Mouse (Mus musculus): ENCODE results near the gene Ptpn23. TPM values are rescaled to one million over a fixed set of nuclear protein-coding genes. Genes with fewer than 3 reads are reported as not detected.

The Ptpn23 gene
- polyA plus RNA-seq (2015; fragmentation: Nextera tagmentation; extraction: Ambion mirVana): 24.6 and 25.8 TPM in 2 replicates

DNA sequence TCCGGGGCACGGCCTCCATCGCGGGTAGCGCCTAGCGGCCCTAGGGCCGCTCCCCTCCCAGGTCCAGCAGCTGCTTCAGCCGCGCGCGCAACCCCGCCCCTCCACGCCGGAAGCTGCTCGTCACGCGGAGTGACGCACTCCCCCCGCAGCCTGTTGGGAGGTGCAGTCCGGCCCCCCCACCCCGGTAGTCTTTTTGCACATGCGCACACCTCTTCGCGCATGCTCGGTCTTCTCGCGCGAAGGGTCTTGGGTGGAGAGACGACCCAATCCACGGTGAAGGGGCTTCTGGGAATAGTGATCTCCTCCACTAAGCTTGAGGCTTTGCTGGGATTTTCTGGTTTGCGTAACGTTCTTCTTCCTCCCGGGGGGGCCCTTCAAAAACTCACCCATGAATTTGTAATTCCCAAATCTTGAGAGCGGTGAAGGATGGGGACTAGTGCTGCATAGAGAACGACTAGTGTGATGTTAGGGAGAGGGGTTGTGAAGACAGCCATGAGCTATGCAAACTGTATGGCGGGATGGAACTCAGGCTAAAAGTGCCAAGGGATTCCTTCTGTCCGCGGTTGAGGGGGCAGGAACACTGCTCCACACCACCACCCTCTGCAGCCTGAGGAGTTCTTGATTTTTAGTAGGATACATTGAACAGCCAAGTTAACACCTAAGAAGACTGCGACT lies at the start of gene Ptpn23:
TSS of gene Ptpn23 (minus strand) at position 115 of the 675 bp plus-strand sequence.
- Histone ChIP-seq H3K27me3 (replicated peaks) (no peaks in the 10 kb centered on the region), H3K4me1 (peaks cover 28% of the 10 kb centered on the region), H3K27ac (replicated peaks) (peak within 1 kb of the TSS; percentile 89), H3K36me3 (no peaks in the 10 kb centered on the region; the same call in 1 of the 2 replicates), H3K4me2 (peak within 1 kb of the TSS; percentile 94), H3K9me3 (replicated peaks) (no peaks in the 10 kb centered on the region), H3K4me3 (replicated peaks) (peak within 1 kb of the TSS; percentile 83), H3K9ac (replicated peaks) (peak within 1 kb of the TSS; percentile 91)
- under 1% methylated on average over 39 of the region's 39 CpGs for WGBS
- peak; percentile 95 for ATAC-seq (ENCODE audit: low FRiP score)

DNA sequence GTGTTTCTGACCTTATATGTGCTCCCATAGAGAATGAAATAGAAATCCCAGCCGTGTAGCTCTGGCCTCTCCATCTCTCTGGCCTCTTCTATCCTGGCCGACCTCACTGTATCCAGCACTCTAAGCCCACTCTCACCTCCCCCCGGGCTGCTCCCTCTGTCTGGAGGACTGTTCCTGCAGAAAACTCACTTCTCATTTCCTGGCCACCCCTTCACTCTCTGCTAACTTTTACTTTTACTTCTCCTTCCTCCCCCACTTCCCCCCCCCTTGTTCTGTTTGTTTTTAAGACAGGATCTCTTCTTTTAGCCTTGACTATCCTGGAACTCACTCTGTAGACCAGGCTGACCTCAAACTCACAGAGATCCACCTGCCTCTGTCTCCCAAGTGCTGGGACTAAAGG lies 44.5 kb upstream of the Ptpn23 start:
- no peak overlapping the region for H3K27ac ChIP-seq (replicated peaks)
- no peaks in the 10 kb centered on the region for H3K27me3 ChIP-seq (replicated peaks)
- H3K9ac ChIP-seq (replicated peaks): no peak overlapping the region
- 92% methylated on average over 3 of the region's 3 CpGs for WGBS
- H3K4me3 ChIP-seq (replicated peaks): no peak overlapping the region
- no peaks in the 10 kb centered on the region for H3K9me3 ChIP-seq (replicated peaks)
- no peak overlapping the region for H3K4me2 ChIP-seq
- H3K4me1 ChIP-seq: peaks cover 4% of the 10 kb centered on the region; the same call in 1 of the 2 replicates
- H3K36me3 ChIP-seq: peaks cover 15% of the 10 kb centered on the region
- ATAC-seq (ENCODE audit: low FRiP score): no peak

DNA sequence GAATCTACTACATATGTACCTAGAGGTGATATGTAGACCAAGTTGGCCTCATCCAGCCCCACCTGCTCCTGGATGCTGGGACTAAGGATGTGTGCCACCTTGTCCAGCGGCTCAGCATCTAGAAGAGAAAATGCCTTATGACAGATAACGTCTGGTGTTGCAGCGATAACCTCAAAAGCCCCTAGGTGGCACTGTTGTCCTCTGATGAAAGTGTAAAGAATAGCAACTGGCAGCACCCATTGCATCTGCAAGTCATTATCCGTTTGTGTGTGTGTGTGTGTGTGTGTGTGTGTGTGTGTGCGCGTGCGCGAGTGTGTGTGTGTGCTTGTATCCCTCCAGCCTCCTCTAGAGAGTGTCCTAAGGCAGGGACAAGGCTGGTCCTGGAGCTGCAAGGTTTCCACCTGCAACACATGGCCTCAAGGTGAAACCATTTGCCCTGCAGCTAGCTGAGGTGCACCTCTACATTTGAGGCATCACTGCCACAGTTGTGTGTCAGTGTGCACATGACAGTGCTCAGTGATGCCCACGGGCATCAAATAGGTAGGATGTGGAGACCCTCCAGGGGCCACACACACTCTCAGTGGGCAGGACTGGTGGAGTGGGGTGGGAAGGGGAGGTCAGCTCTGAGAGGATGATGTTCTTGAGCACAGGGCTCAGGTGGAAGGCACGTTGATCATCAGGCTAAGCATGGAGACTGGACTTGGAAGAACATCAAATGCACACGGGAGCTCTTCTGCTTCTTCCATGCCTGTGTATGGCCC lies 41.0 kb upstream of the Ptpn23 start:
- 27% methylated on average over 11 of the region's 11 CpGs for WGBS
- peak; percentile 86 for ATAC-seq (ENCODE audit: low FRiP score)
- Histone ChIP-seq H3K9me3 (replicated peaks) (no peaks in the 10 kb centered on the region), H3K9ac (replicated peaks) (no peak overlapping the region), H3K4me3 (replicated peaks) (no peak overlapping the region), H3K4me2 (no peak overlapping the region), H3K36me3 (peaks cover 28% of the 10 kb centered on the region), H3K27ac (replicated peaks) (0 out of 2 replicates have a peak overlapping the region, but pooled peaks have one; percentile 33), H3K27me3 (replicated peaks) (no peaks in the 10 kb centered on the region), H3K4me1 (peaks cover 4% of the 10 kb centered on the region; the same call in 1 of the 2 replicates)

DNA sequence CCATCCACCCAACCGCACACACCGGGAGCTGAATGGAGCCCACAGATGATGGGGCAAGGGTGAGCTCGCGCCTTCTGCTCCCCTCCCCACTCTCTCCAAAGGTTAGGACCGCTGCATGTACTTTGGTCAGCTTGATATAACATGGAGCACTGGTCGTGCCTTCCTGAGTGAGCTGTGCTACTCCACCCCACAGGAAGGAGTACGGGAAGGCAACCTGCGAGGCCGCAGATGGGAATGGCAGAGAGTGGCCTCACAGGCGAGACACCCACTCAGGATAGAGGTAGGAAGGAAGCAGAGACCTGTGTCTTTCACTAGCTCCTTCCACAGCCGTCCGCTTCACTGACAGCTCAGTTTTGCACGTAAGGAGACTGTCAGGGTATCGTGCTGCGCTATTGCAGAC lies 40.3 kb upstream of the Ptpn23 start:
- 89% methylated on average over 15 of the region's 15 CpGs for WGBS
- peaks cover 28% of the 10 kb centered on the region for H3K36me3 ChIP-seq
- H3K4me1 ChIP-seq: peaks cover 4% of the 10 kb centered on the region; the same call in 1 of the 2 replicates
- no peak overlapping the region for H3K9ac ChIP-seq (replicated peaks)
- ATAC-seq (ENCODE audit: low FRiP score): no peak
- no peak overlapping the region for H3K4me3 ChIP-seq (replicated peaks)
- no peaks in the 10 kb centered on the region for H3K27me3 ChIP-seq (replicated peaks)
- no peak overlapping the region for H3K4me2 ChIP-seq
- no peaks in the 10 kb centered on the region for H3K9me3 ChIP-seq (replicated peaks)
- no peak overlapping the region for H3K27ac ChIP-seq (replicated peaks)

DNA sequence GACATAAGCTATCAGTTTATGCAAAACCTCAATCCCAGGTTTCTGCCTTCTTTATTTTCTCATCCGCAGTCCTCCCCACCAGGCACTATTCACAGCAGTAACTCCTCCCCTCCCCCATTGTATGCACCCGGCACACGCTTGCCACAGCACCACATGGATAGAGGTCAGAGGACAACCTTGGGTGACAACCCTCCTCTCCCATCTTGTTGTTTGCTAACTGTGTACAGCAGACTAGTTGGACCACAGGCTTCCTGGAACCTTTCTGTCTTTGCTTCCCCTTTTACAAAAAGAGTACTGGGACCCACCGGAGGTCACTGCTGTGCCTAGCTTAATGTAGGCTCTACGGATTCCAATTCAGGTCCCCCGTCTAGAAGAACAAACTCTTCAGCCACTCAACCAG lies 32.5 kb upstream of the Ptpn23 start:
- peaks cover 30% of the 10 kb centered on the region for H3K36me3 ChIP-seq
- no peak for ATAC-seq (ENCODE audit: low FRiP score)
- no peaks in the 10 kb centered on the region for H3K4me1 ChIP-seq
- H3K27me3 ChIP-seq (replicated peaks): no peaks in the 10 kb centered on the region
- H3K27ac ChIP-seq (replicated peaks): no peak overlapping the region
- H3K4me3 ChIP-seq (replicated peaks): no peak overlapping the region
- no peaks in the 10 kb centered on the region for H3K9me3 ChIP-seq (replicated peaks)
- no peak overlapping the region for H3K4me2 ChIP-seq
- H3K9ac ChIP-seq (replicated peaks): no peak overlapping the region
- WGBS: 77% methylated on average over 6 of the region's 6 CpGs

DNA sequence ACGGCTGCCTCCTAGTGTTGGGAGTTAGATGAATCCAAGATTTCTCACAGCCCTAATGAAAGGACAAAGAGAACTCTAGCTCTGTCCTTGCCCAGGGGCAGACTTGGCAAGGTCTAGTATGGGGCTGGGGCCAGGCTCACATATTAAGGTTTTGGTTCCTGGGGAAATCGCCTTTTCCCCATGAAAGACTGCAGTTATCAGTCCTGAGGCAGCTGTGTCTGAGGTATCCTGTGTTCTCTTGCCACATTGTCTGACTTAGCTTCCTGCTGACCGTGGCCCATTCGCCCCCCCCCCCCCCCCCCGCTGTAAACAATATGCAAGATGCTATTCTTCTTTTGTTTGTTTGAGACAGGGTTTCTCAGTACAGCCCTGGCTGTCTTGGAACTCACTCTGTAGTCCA lies 32.0 kb upstream of the Ptpn23 start:
- Histone ChIP-seq H3K9ac (replicated peaks) (no peak overlapping the region), H3K9me3 (replicated peaks) (no peaks in the 10 kb centered on the region), H3K27me3 (replicated peaks) (no peaks in the 10 kb centered on the region), H3K4me2 (no peak overlapping the region), H3K36me3 (peaks cover 35% of the 10 kb centered on the region), H3K4me3 (replicated peaks) (no peak overlapping the region), H3K4me1 (no peaks in the 10 kb centered on the region), H3K27ac (replicated peaks) (no peak overlapping the region)
- ATAC-seq (ENCODE audit: low FRiP score): no peak
- 54% methylated on average over 4 of the region's 5 CpGs for WGBS

DNA sequence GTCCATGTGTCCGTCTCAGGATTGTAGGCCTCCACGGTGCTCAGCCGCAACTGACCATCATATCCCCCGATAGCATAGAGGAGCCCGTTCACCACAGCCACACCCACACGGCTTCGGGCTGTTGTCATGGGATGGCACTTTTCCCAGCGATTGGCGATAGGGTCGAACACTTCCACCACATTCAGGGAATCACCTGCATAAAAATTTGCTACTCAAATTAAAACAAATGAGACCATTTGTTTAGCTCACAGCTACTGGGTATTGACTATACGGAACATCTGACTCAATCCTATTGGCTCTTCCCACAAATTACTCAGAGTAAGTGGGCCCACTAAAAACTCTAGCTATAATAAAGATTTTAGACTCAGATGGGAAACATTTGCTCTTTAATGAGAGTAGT lies 28.0 kb upstream of the Ptpn23 start:
- Histone ChIP-seq H3K9me3 (replicated peaks) (no peaks in the 10 kb centered on the region), H3K9ac (replicated peaks) (no peak overlapping the region), H3K27ac (replicated peaks) (no peak overlapping the region), H3K36me3 (peaks cover 58% of the 10 kb centered on the region), H3K27me3 (replicated peaks) (no peaks in the 10 kb centered on the region), H3K4me3 (replicated peaks) (no peak overlapping the region), H3K4me1 (no peaks in the 10 kb centered on the region), H3K4me2 (no peak overlapping the region)
- no peak for ATAC-seq (ENCODE audit: low FRiP score)
- WGBS: 90% methylated on average over 11 of the region's 11 CpGs

DNA sequence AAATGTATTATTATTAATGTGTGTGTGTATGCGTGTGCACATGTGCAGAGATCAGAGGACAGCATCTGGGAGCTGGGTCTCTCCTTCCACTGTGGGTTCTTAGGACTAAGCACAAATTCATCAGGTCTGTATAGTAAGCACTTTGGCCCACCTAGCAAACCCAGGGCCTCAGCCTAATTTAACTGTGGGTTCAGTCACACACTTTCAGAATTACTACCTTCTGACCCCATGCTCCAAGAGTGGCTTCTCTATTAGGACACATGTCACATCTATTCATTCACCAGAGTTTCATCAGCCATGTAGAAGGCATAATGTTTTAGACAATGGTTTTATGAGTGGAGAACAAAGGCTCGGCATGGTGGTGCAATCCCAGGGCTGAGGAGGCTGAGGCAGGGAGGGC lies 25.0 kb upstream of the Ptpn23 start:
- Histone ChIP-seq H3K4me3 (replicated peaks) (no peak overlapping the region), H3K36me3 (peaks cover 81% of the 10 kb centered on the region), H3K4me1 (no peaks in the 10 kb centered on the region), H3K27ac (replicated peaks) (no peak overlapping the region), H3K27me3 (replicated peaks) (no peaks in the 10 kb centered on the region), H3K9ac (replicated peaks) (no peak overlapping the region), H3K4me2 (no peak overlapping the region), H3K9me3 (replicated peaks) (no peaks in the 10 kb centered on the region)
- no peak for ATAC-seq (ENCODE audit: low FRiP score)
- WGBS: 94% methylated on average over 2 of the region's 2 CpGs

DNA sequence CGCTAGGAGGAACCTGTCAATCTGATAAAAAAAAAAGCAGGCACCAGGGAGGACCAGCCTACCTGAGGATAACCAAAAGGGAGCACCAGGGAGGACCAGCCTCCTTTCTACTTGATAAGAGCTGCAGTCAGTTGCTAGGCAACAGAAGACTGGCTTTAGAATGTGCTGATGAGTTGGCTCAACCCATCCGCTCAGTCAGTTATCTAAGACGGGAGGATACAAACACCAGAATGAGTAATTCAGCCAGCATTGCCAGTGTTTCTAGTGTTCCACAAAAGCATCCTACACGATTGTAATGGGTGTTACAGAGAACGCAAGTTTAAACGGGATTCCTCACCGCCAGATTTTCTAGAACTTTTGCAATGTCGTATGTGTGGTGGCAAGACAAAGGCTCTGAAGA lies 23.2 kb upstream of the Ptpn23 start:
- H3K9me3 ChIP-seq (replicated peaks): no peaks in the 10 kb centered on the region
- H3K9ac ChIP-seq (replicated peaks): no peak overlapping the region
- H3K4me3 ChIP-seq (replicated peaks): no peak overlapping the region
- no peak overlapping the region for H3K27ac ChIP-seq (replicated peaks)
- H3K4me2 ChIP-seq: no peak overlapping the region
- peaks cover 86% of the 10 kb centered on the region for H3K36me3 ChIP-seq
- H3K4me1 ChIP-seq: no peaks in the 10 kb centered on the region
- 66% methylated on average over 8 of the region's 8 CpGs for WGBS
- no peaks in the 10 kb centered on the region for H3K27me3 ChIP-seq (replicated peaks)
- ATAC-seq (ENCODE audit: low FRiP score): no peak

DNA sequence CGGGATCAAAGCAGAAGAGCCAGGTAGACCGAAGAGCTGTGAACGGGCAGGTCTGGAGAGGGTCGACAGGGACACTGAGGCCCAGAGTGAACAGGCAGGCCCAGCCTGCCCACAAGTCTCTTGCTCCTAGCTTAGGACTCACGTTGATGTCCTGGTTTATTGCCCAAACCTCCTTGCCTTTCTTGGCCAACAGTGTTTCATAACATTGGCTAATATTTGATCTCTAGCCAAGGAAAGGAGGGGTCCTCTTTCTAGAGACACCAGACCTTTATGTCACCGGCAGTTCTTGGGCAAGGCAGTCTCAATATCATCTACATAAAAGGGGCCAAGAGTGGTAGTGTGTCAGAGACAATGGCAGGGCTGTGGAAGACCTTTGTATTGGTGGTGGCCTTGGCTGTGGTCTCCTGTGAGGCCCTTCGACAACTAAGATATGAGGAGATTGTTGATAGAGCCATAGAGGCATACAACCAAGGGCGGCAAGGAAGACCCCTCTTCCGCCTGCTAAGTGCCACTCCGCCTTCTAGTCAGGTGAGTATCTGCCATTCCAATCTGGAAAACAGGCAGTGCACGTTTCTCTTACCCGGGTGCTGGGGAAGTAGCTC lies 11.6 kb upstream of the Ptpn23 start, which contains the start of gene Ngp:
TSS of gene Ngp (plus strand) at position 237 of the 602 bp plus-strand sequence.
- no peaks in the 10 kb centered on the region for H3K36me3 ChIP-seq
- no peak within 1 kb of the TSS for H3K4me2 ChIP-seq
- H3K9me3 ChIP-seq (replicated peaks): no peaks in the 10 kb centered on the region
- no peak within 1 kb of the TSS for H3K9ac ChIP-seq (replicated peaks)
- no peak within 1 kb of the TSS for H3K27ac ChIP-seq (replicated peaks)
- H3K4me1 ChIP-seq: no peaks in the 10 kb centered on the region
- H3K27me3 ChIP-seq (replicated peaks): no peaks in the 10 kb centered on the region
- H3K4me3 ChIP-seq (replicated peaks): no peak within 1 kb of the TSS
- no peak for ATAC-seq (ENCODE audit: low FRiP score)
- WGBS: 95% methylated on average over 12 of the region's 12 CpGs

DNA sequence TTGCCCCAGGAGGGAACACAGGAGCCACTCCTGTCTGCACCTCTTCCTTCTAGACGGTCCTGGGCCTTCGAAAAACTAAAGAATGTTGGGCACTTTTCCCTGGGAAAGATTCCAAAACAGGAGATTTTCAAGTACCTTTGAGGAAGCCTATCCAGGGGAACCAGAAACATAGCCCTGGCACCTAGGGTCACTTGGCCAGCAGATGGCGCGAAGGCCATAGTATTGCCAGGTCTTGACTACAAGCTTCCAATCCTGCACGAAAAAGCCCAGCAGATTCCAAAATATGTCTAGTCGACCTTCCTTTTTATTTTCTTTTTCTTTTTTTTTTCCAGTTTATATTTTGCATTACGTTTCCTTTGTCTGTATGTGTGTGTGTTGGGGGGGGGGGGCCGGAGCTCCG lies 5.8 kb upstream of the Ptpn23 start:
- H3K4me2 ChIP-seq: no peak overlapping the region
- no peak overlapping the region for H3K27ac ChIP-seq (replicated peaks)
- no peak for ATAC-seq (ENCODE audit: low FRiP score)
- no peaks in the 10 kb centered on the region for H3K27me3 ChIP-seq (replicated peaks)
- H3K4me3 ChIP-seq (replicated peaks): no peak overlapping the region
- WGBS: 62% methylated on average over 9 of the region's 9 CpGs
- H3K9ac ChIP-seq (replicated peaks): no peak overlapping the region
- H3K9me3 ChIP-seq (replicated peaks): no peaks in the 10 kb centered on the region
- peaks cover 4% of the 10 kb centered on the region for H3K4me1 ChIP-seq
- no peaks in the 10 kb centered on the region for H3K36me3 ChIP-seq

DNA sequence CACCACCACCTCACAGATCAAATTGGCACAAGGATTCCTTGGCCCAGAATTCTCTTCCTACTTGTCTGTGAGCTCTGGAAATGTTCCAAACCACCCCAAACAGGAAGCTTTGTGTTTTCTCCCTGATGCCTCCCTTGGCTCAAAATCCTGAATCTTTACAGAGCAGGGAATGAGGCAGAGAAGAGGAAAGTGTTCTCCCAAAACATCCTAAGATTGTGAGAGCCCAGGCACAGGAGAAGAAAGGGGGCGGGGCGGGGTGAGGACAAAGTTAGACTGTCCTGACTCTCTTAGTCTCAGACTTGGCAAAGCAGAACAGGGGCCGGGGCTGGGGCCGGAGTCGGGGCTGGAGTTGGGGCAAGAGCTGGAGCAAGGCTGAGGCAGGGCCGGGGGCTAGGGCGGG lies 4.9 kb upstream of the Ptpn23 start:
- no peaks in the 10 kb centered on the region for H3K9me3 ChIP-seq (replicated peaks)
- no peak overlapping the region for H3K4me3 ChIP-seq (replicated peaks)
- ATAC-seq (ENCODE audit: low FRiP score): no peak
- 76% methylated on average over 7 of the region's 7 CpGs for whole genome bisulfite sequencing
- no peaks in the 10 kb centered on the region for H3K27me3 ChIP-seq (replicated peaks)
- H3K27ac ChIP-seq (replicated peaks): no peak overlapping the region
- no peak overlapping the region for H3K4me2 ChIP-seq
- H3K4me1 ChIP-seq: peaks cover 7% of the 10 kb centered on the region
- H3K9ac ChIP-seq (replicated peaks): no peak overlapping the region
- no peaks in the 10 kb centered on the region for H3K36me3 ChIP-seq

Data from neural tube, embryonic 15.5 days (tissue).